Mouse (Mus musculus) common myeloid progenitor, adult 5-6 weeks (primary cell): ENCODE results near the gene Fem1b. TPM values are rescaled to one million over a fixed set of nuclear protein-coding genes. Genes with fewer than 3 reads are reported as not detected.
A peak's percentile ranks its signal among the peaks of the same experiment; 100 is the strongest.
"Not testable (repeated sequence)": the region's sequence is repeated elsewhere in the genome, so short reads cannot be mapped to it uniquely, and the experiment has no call there.

ENCODE experiments used
- ATAC-seq: replicated peaks from 2 replicates; pipeline ENCODE4 v1.8.0; 2016; ENCODE audit warnings: low read depth, mild to moderate bottlenecking, moderate TSS enrichment, inconsistent platforms; ENCODE audit not compliant: poor library complexity, severe bottlenecking
- total RNA-seq: library from RNA; stranded (forward); fragments of 200-1000, 187-1606 nt; gene quantifications from 2 replicates; pipeline ENCODE4 v1.2.3, GENCODE M21; 2017

Gene Fem1b
- 58.3 and 67.7 TPM in 2 replicates for total RNA-seq

GRCm38 (mm10) chr9:62811516-62812121, at the start of gene Fem1b:
Gene Fem1b (minus strand): TSS chr9:62811934.
- peak; percentile 94 for ATAC-seq

GRCm38 (mm10) chr9:62860866-62861265, 49.1 kb upstream of the Fem1b start:
- no peak for ATAC-seq

- ATAC-seq, result not testable (repeated sequence)
Measured at GRCm38 (mm10) chr9:62860102-62860501, 48.4 kb upstream of the Fem1b start.

- no peak for ATAC-seq
Measured at GRCm38 (mm10) chr9:62858266-62859019, 46.7 kb upstream of the Fem1b start.

- ATAC-seq, result peak; percentile 56
Measured at GRCm38 (mm10) chr9:62857719-62858261, 46.1 kb upstream of the Fem1b start, which contains the start of gene Calml4. Gene Calml4 (plus strand): TSS chr9:62858080.

- no peak for ATAC-seq
Measured at GRCm38 (mm10) chr9:62857216-62857615, 45.5 kb upstream of the Fem1b start.

GRCm38 (mm10) chr9:62854483-62854882, 42.7 kb upstream of the Fem1b start:
- no peak for ATAC-seq

- ATAC-seq, result no peak
Measured at GRCm38 (mm10) chr9:62851571-62851970, 39.8 kb upstream of the Fem1b start.

- no peak for ATAC-seq
Measured at GRCm38 (mm10) chr9:62848641-62849040, 36.9 kb upstream of the Fem1b start.

GRCm38 (mm10) chr9:62847694-62848093, 36.0 kb upstream of the Fem1b start:
- ATAC-seq, result peak; percentile 98

GRCm38 (mm10) chr9:62844461-62844860, 32.7 kb upstream of the Fem1b start:
- ATAC-seq, result no peak

- ATAC-seq, result no peak
Measured at GRCm38 (mm10) chr9:62843356-62844024, 31.8 kb upstream of the Fem1b start.

- ATAC-seq, result 0 out of 2 replicates have a peak, but pooled peaks have one; percentile 15
Measured at GRCm38 (mm10) chr9:62839172-62839770, 27.5 kb upstream of the Fem1b start.

GRCm38 (mm10) chr9:62838506-62839171, 26.9 kb upstream of the Fem1b start, which contains the start of gene Cln6:
Gene Cln6 (plus strand): TSS chr9:62838785.
- ATAC-seq, result peak; percentile 97

GRCm38 (mm10) chr9:62838146-62838505, 26.4 kb upstream of the Fem1b start:
- peak; percentile 3; the same call in 1 of the 2 replicates for ATAC-seq

GRCm38 (mm10) chr9:62837611-62838010, 25.9 kb upstream of the Fem1b start:
- ATAC-seq, result no peak

GRCm38 (mm10) chr9:62835705-62836446, 24.1 kb upstream of the Fem1b start:
- ATAC-seq, result no peak

- ATAC-seq, result no peak
Measured at GRCm38 (mm10) chr9:62834906-62835305, 23.2 kb upstream of the Fem1b start.

- ATAC-seq, result no peak
Measured at GRCm38 (mm10) chr9:62829877-62830276, 18.1 kb upstream of the Fem1b start.
